Comparison of ENCODE assay signal across 8 mouse cellular contexts in genomic region chr2:38926145-38926891, GRCm38 (mm10). TPM values are rescaled to one million over a fixed set of nuclear protein-coding genes. Genes with fewer than 3 reads are reported as not detected.
A peak's percentile ranks its signal among the peaks of the same experiment; 100 is the strongest.
DNase-seq lines count a peak whose midpoint lies in the region; ATAC-seq and TF ChIP-seq lines count a peak whose summit lies in the region.

No protein-coding gene starts in this region.

- peak; percentile 92 for ATAC-seq in cerebellum, adult (ENCODE audit: insufficient number of reproducible peaks, low FRiP score, low TSS enrichment)
- ATAC-seq in forebrain, embryonic 13.5 days: peak; percentile 95
- peak; percentile 94 for ATAC-seq in neural tube, embryonic 15.5 days (ENCODE audit: low FRiP score)

- no peaks in the 10 kb centered on the region for H3K9me3 ChIP-seq in ES-Bruce4 (replicated peaks; ENCODE audit: control insufficient read depth, insufficient read depth, low read length, poor library complexity, severe bottlenecking)
- no peaks in the 10 kb centered on the region for H3K9me3 ChIP-seq in forebrain, embryonic 13.5 days (replicated peaks)
- no peaks in the 10 kb centered on the region for H3K9me3 ChIP-seq in neural tube, embryonic 15.5 days (replicated peaks)

- intact Hi-C loops in heart, postnatal 14 days (cut with DNase I): loop anchor here (10.0 kb wide), 1 partner anchor 258 kb away; no protein-coding TSS in a partner anchor

- peak overlapping the region; percentile 99 for H3K4me2 ChIP-seq in forebrain, embryonic 13.5 days
- peak overlapping the region; percentile 96 for H3K4me2 ChIP-seq in neural tube, embryonic 15.5 days

- no peak for TF ChIP-seq CTCF in ES-Bruce4 (IDR thresholded peaks at IDR 0.05; ENCODE audit: low read depth, low read length)

- peak; percentile 53; the same call in 1 of the 2 replicates for TF ChIP-seq EP300 in ES-Bruce4 (IDR thresholded peaks at IDR 0.05; ENCODE audit: insufficient read depth, low read depth, low read length)

- H3K4me1 ChIP-seq in ES-Bruce4 (ENCODE audit: control insufficient read depth, insufficient read depth, low read length): no peaks in the 10 kb centered on the region
- peaks cover 20% of the 10 kb centered on the region for H3K4me1 ChIP-seq in forebrain, embryonic 13.5 days
- peaks cover 18% of the 10 kb centered on the region for H3K4me1 ChIP-seq in neural tube, embryonic 15.5 days

- peaks cover 5% of the 10 kb centered on the region for H3K27me3 ChIP-seq in ES-Bruce4 (ENCODE audit: control insufficient read depth, insufficient read depth, low read length, poor library complexity, severe bottlenecking)
- H3K27me3 ChIP-seq in forebrain, embryonic 13.5 days: peaks cover 26% of the 10 kb centered on the region
- peaks cover 5% of the 10 kb centered on the region; the same call in 1 of the 2 replicates for H3K27me3 ChIP-seq in neural tube, embryonic 15.5 days (replicated peaks)

- no peak for TF ChIP-seq POLR2A in ES-Bruce4 (IDR thresholded peaks at IDR 0.05; ENCODE audit: insufficient read depth, low read length)

- H3K36me3 ChIP-seq in ES-Bruce4 (ENCODE audit: control insufficient read depth, insufficient read depth, low read length, poor library complexity, severe bottlenecking): no peaks in the 10 kb centered on the region
- H3K36me3 ChIP-seq in forebrain, embryonic 13.5 days (ENCODE audit: poor library complexity, severe bottlenecking): no peaks in the 10 kb centered on the region
- no peaks in the 10 kb centered on the region for H3K36me3 ChIP-seq in neural tube, embryonic 15.5 days

- H3K27ac ChIP-seq in ES-Bruce4 (ENCODE audit: insufficient read depth, low read length): peak overlapping the region; percentile 82; the same call in 1 of the 2 replicates
- H3K27ac ChIP-seq in forebrain, embryonic 13.5 days: no peak overlapping the region
- H3K27ac ChIP-seq in neural tube, embryonic 15.5 days (replicated peaks): peak overlapping the region; percentile 81

- whole genome bisulfite sequencing in forebrain, embryonic 13.5 days: under 1% methylated on average over 52 of the region's 53 CpGs
- under 1% methylated on average over 49 of the region's 53 CpGs for WGBS in neural tube, embryonic 15.5 days

- H3K9ac ChIP-seq in ES-Bruce4 (ENCODE audit: low read depth, poor library complexity, severe bottlenecking): peak overlapping the region; percentile 72
- H3K9ac ChIP-seq in forebrain, embryonic 13.5 days: peak overlapping the region; percentile 74
- H3K9ac ChIP-seq in neural tube, embryonic 15.5 days (replicated peaks): peak overlapping the region; percentile 71

- peak overlapping the region; percentile 92 for H3K4me3 ChIP-seq in ES-Bruce4 (ENCODE audit: low read depth, low read length)
- H3K4me3 ChIP-seq in forebrain, embryonic 13.5 days: peak overlapping the region; percentile 80
- peak overlapping the region; percentile 78 for H3K4me3 ChIP-seq in neural tube, embryonic 15.5 days (replicated peaks)

- DNase-seq in heart, postnatal 14 days: peak; percentile 91 to 95
- peak; percentile 96 for DNase-seq in layer of hippocampus, adult 11-12 months (ENCODE audit: low spot score)
- peak; percentile 94 to 96 for DNase-seq in lung, adult 18-20 months
- DNase-seq in testis, postnatal 14 days (ENCODE audit: low spot score): peak; percentile 95

RNA-seq across cellular contexts. Expression of gene Nr6a1, which starts 1.2 kb away (rescaled TPM):
- polyA plus RNA-seq in ES-Bruce4 (2011; ENCODE audit: insufficient read depth, insufficient read length, low read depth, missing spikeins): 110 and 111 TPM in 2 replicates
- polyA plus RNA-seq in forebrain, embryonic 13.5 days (2015; fragmentation: Nextera tagmentation; extraction: Ambion mirVana): 1.0 and 1.5 TPM in 2 replicates
- 1 to 10 TPM; 1.2 to 1.3 TPM for total RNA-seq in heart, postnatal 14 days (2021)
- polyA plus RNA-seq in neural tube, embryonic 15.5 days (2015; fragmentation: Nextera tagmentation; extraction: Ambion mirVana): 2.3 TPM in 2 replicates

RNA-seq across cellular contexts. Expression of gene Olfml2a, which starts 5.5 kb away (rescaled TPM):
- polyA plus RNA-seq in ES-Bruce4 (2011; ENCODE audit: insufficient read depth, insufficient read length, low read depth, missing spikeins): 1.8 and 2.5 TPM in 2 replicates
- polyA plus RNA-seq in forebrain, embryonic 13.5 days (2015; fragmentation: Nextera tagmentation; extraction: Ambion mirVana): 0.91 and 1.1 TPM in 2 replicates
- 10 to 100 TPM; 11.6 to 11.8 TPM for total RNA-seq in heart, postnatal 14 days (2021)
- polyA plus RNA-seq in neural tube, embryonic 15.5 days (2015; fragmentation: Nextera tagmentation; extraction: Ambion mirVana): 7.1 and 8.4 TPM in 2 replicates

Comparison
In these comparisons a context has a peak if more than half of its experiments do, and no peak if none do; other contexts are left out.
1. RNA of gene Nr6a1, which starts 1.2 kb away (polyA plus RNA-seq): 110 to 111 TPM in ES-Bruce4; 2.3 TPM in neural tube, embryonic 15.5 days and 1.0 to 1.5 TPM in forebrain, embryonic 13.5 days; every median in the first group is over 10 times any median in the second.
2. Peak in every context shown above with its lines, with median percentiles within 50 percentile points of each other: H3K4me3 ChIP-seq, H3K9ac ChIP-seq, ATAC-seq and DNase-seq.